Mouse (Mus musculus): ENCODE results near the gene Stx5a. TPM values are rescaled to one million over a fixed set of nuclear protein-coding genes. Genes with fewer than 3 reads are reported as not detected.

The Stx5a gene
- total RNA-seq, 2 experiments from 2014 or later: 24.1 to 28.0 TPM

DNA sequence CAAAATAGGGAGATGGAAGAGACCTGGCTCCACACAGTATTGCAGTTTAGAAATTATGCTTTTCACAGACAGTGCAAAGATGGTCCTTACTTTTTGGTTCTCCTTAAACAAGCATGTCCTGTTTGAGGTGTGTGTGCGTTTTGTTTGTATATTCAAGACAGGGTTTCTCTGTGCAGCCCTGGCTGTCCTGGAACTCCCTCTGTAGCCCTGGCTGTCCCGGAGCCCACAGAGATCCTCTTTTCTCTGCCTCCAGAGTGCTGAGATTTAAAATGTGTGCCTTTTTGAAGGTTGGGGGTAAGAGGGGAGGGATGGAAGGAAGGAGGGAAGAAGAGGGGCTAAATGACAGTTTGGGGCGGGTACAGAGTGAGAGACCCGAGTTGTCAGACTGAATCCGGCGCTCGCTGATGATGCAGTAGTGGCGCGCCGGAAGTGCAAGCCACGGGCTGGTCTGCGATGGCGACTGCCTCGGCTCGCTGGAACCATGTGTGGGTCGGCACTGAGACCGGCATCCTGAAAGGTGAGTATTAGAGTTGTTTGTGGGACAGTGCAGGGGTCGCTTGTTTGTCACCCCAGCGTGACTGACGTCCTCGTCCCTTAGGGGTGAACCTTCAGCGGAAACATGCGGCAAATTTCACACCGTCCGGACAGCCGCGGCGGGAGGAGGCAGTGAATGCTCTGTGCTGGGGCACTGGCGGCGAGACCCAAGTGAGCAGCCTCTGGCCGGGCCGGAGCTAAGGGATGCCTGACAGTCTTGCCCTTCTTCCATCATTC, 5.6 kb upstream of the Stx5a start, which contains the start of gene Wdr74:
Gene Wdr74, plus strand, starts transcription at position 439 of the 771 bp plus-strand sequence.
- intact Hi-C loops (cut with DNase I; ENCODE audit: low total_unique reads): no loop called here
- DNase-seq: peak; percentile 90

- intact Hi-C loops (cut with DNase I; ENCODE audit: low total_unique reads): no loop called here
- DNase-seq: no peak
Measured at GRCm38 (mm10) chr19:8736160-8736467, 5.1 kb upstream of the Stx5a start.

GRCm38 (mm10) chr19:8738911-8739310, 2.3 kb upstream of the Stx5a start:
- intact Hi-C loops (cut with DNase I; ENCODE audit: low total_unique reads): no loop called here
- DNase-seq: no peak

DNA sequence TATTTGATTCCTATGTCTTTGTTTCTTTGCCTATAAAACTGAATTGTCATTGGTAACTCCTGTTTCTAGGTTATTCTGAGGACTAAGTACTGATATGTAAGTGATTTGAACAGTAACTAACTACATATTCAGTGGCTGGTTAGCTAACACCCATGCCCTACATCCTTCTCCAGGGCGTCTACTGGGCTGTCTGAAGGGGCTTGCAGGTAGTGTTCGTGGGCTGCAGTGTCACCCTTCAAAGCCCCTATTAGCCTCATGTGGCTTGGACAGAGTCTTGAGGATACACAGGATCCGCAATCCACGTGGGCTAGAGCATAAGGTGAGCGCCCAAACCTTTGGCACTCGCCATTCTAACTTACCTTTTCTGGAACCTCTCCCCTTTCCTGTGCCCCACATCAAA, 1.6 kb upstream of the Stx5a start:
- intact Hi-C loops (cut with DNase I; ENCODE audit: low total_unique reads): no loop called here
- DNase-seq: no peak

DNA sequence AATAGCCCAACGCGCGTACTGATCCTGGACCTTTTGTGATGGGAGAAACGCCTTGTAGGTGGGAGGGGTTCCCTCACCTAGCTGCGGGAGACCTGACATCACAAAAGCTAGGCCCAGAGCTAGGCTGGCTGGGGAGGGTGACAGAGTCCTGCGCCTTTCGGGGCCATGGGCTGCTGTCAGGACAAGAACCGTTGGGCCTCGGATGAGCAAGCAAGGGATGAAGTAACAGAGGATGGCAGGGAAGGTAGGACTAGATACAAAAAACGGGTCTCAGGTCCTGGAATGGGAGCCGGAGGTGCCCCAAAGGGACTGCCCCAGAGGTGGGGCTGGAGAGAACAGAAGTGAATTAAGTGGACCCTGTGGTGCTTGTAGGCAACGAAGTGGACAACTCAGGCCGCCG, 610 bp upstream of the Stx5a start, which contains the start of gene 1700092M07Rik:
Gene 1700092M07Rik, plus strand, starts transcription at position 116 of the 400 bp plus-strand sequence.
- DNase-seq: peak; percentile 8
- intact Hi-C loops (cut with DNase I; ENCODE audit: low total_unique reads): no loop called here

GRCm38 (mm10) chr19:8742176-8742575, 963 bp downstream of the Stx5a start:
- intact Hi-C loops (cut with DNase I; ENCODE audit: low total_unique reads): no loop called here
- no peak for DNase-seq

- DNase-seq: no peak
- intact Hi-C loops (cut with DNase I; ENCODE audit: low total_unique reads): no loop called here
Measured at GRCm38 (mm10) chr19:8745382-8745781, 4.2 kb downstream of the Stx5a start.

GRCm38 (mm10) chr19:8747368-8747767, 6.2 kb downstream of the Stx5a start:
- intact Hi-C loops (cut with DNase I; ENCODE audit: low total_unique reads): no loop called here

DNA sequence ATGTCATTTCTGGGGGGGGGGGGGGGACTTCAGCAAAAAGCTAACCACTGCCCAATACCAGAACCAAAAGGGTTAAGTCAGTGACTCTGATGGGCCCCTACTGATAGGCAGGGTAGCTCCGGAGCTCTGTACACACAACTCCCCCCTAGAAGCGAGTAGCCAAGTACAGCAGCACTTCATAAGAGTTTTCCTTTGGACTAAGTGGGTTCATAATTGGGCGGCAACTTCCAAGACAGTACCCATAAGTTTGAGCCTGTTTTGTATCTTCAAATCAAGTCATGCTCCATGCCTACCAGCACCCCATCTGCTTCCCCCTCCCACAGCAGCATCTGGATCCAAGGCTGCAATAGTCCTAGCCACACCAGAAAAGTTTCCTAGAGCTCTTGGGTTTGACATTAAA, 14.4 kb downstream of the Stx5a start:
- DNase-seq: no peak
- intact Hi-C loops (cut with DNase I; ENCODE audit: low total_unique reads): no loop called here

More at GRCm38 (mm10) chr19:8747368-8747767, 6.2 kb downstream of the Stx5a start:
- DNase-seq: no peak

DNA sequence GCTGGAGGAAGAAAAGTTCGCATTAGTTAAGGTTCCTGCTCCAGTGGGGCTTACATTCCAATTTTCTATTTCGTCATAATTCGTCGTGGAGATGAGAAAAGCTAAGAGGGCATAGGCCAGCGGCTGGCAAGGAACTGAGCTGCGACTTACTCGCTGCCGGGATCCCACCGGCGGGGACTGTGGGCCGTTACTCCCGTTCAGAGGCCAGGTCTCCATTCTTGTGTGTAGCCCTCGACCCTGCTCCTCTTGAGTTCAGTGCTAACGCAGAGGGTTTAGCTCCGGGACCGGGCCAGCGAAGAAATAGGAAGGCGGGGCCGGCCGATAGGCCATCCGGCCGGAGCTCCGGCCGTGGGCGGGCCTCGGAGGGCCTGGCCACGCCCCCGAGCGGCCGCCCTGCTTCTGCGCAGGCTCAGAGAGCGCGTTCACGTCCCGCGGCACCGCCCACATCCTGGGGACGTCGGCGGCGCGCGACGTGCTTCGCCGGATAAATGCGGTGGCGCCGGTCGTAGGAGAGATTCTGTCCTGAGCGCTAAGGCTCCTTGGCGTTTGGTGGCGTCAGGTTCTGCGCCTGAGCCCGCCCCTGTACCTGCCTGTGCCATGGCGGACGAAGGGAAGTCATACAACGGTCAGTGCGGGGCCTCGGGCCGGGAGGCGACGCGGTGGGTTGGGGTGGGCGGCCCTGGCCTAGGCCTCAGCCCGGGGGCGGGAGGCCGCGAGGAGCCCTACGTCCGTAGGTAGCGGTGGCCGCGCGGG, 15.6 kb downstream of the Stx5a start, which contains the start of gene Nxf1:
Gene Nxf1, plus strand, starts transcription at position 439 of the 753 bp plus-strand sequence.
- intact Hi-C loops (cut with DNase I; ENCODE audit: low total_unique reads): no loop called here
- DNase-seq: peak; percentile 94

GRCm38 (mm10) chr19:8757471-8757998, 16.3 kb downstream of the Stx5a start:
- DNase-seq: no peak

GRCm38 (mm10) chr19:8758899-8759298, 17.7 kb downstream of the Stx5a start:
- intact Hi-C loops (cut with DNase I; ENCODE audit: low total_unique reads): no loop called here
- DNase-seq: no peak

More at GRCm38 (mm10) chr19:8757471-8757998, 16.3 kb downstream of the Stx5a start:
- intact Hi-C loops (cut with DNase I; ENCODE audit: low total_unique reads): no loop called here

DNA sequence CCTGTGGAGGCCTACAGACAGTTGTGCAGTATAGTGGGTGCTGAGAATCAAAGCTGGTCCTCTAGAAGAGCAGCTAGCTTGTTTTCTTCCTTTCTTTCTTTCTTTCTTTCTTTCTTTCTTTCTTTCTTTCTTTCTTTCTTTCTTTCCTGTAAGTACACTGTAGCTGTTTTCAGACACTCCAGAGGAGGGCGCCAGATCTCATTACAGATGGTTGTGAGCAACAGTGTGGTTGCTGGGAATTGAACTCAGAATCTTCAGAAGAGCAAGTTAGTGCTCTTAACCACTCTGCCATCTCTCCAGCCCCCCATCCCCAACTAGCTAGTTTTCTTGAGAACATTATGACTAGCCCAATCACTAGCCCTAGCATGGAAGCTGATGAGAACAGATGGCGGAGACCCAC, 19.5 kb downstream of the Stx5a start:
- DNase-seq: no peak
- intact Hi-C loops (cut with DNase I; ENCODE audit: low total_unique reads): no loop called here

GRCm38 (mm10) chr19:8763276-8763675, 22.1 kb downstream of the Stx5a start:
- DNase-seq: no peak

GRCm38 (mm10) chr19:8765562-8765961, 24.3 kb downstream of the Stx5a start:
- intact Hi-C loops (cut with DNase I; ENCODE audit: low total_unique reads): no loop called here
- DNase-seq: no peak

More at GRCm38 (mm10) chr19:8763276-8763675, 22.1 kb downstream of the Stx5a start:
- intact Hi-C loops (cut with DNase I; ENCODE audit: low total_unique reads): no loop called here

GRCm38 (mm10) chr19:8770567-8771270, 29.5 kb downstream of the Stx5a start, which contains the start of gene Tmem223:
TSS of gene Tmem223 (plus strand) at chr19:8770996.
- intact Hi-C loops (cut with DNase I; ENCODE audit: low total_unique reads): no loop called here
- DNase-seq: peak; percentile 84

DNA sequence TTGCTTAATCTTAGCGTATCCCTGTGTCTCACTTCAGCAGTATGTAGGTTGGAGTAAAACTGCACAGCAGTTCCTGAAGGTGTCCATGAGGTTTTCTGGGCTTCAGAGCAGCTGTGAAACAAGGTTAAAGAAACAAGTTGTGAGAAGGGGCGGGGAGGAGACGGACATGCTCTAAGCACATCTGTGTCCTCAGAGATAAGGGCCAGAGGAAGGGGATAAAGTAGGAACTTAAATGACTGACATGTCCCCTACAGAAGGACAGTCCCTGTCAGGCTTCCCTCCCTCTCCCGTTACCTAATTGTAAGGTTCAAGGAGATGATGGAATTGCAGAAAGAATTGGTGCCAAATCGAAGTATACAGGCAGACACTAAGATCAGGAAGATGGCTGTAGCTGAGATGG, 31.8 kb downstream of the Stx5a start:
- intact Hi-C loops (cut with DNase I; ENCODE audit: low total_unique reads): no loop called here
- DNase-seq: no peak

DNA sequence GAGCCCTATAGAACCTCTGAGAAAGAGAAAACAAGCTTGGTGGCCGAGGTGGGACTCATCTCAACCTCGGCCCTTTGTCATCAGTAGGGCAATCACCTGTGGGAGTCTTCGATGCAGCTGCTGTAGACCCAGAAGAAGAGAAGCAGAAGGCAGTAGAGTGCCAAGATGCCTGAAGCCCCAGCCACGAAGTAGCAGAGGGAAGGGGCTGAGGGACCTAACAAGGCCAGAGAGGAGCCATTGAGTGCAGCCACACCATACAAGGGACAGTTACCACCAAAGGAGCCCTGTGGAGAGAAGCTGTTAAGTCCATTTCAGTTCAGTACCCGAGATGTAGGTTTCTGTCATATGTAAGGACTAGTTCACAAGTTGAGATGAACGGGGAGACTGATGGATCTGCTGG, 32.2 kb downstream of the Stx5a start:
- no peak for DNase-seq
- intact Hi-C loops (cut with DNase I; ENCODE audit: low total_unique reads): no loop called here

GRCm38 (mm10) chr19:8774086-8774835, 33.0 kb downstream of the Stx5a start, which contains the start of gene Tmem179b:
TSS of gene Tmem179b (minus strand) at chr19:8774467.
- DNase-seq: peak; percentile 95
- intact Hi-C loops (cut with DNase I; ENCODE audit: low total_unique reads): no loop called here
